Mouse (Mus musculus) CH12.LX (cell line): ENCODE data around the gene Dynlt3. TPM values are rescaled to one million over a fixed set of nuclear protein-coding genes. Genes with fewer than 3 reads are reported as not detected.
"Not testable (repeated sequence)": the region's sequence is repeated elsewhere in the genome, so short reads cannot be mapped to it uniquely, and the experiment has no call there.

Experiments
- DNase-seq: peaks from one replicate; pipeline ENCODE4 v3.0.0-alpha.2; 2013; ENCODE audit errors: extremely low read depth
- H3K27ac ChIP-seq: 2 replicates; pipeline ENCODE4 v1.5.1; 2012; ENCODE audit warnings: low read depth, mild to moderate bottlenecking, control low read depth, moderate library complexity; ENCODE audit not compliant: insufficient read depth
- H3K27me3 ChIP-seq: replicated peaks from 2 replicates; pipeline ENCODE3; 2012; ENCODE audit warnings: inconsistent platforms
- H3K36me3 ChIP-seq, 2 experiments: replicated peaks in 1 of 2; 2 replicates each; pipeline versions ENCODE3 to v1.6.1; 2012; ENCODE audit warnings: inconsistent platforms in 1 of 2, low read length in 1 of 2, mild to moderate bottlenecking in 1 of 2, mixed read lengths in 1 of 2, moderate library complexity in 1 of 2; ENCODE audit not compliant: control insufficient read depth in 1 of 2, insufficient read depth in 1 of 2
- H3K4me1 ChIP-seq, 2 experiments: 2 replicates each; pipeline ENCODE4 v1.6.1; 2012; ENCODE audit warnings: inconsistent platforms in 1 of 2, moderate library complexity in 1 of 2; ENCODE audit not compliant: insufficient read depth in 2 of 2, control insufficient read depth in 1 of 2
- H3K4me2 ChIP-seq: 2 replicates; pipeline ENCODE4 v1.6.1; 2012; ENCODE audit warnings: low read depth, mild to moderate bottlenecking, control low read depth; ENCODE audit not compliant: poor library complexity, insufficient read depth, severe bottlenecking
- H3K4me3 ChIP-seq, 3 experiments: fragments of 150-350 bp in 1 of 3; sonication (generic) in 1 of 3; replicated peaks in 1 of 3; 2 replicates each; pipeline versions ENCODE3 to v1.5.1; 2011 to 2012; ENCODE audit warnings: low read depth in 2 of 3, low read length in 2 of 3, mild to moderate bottlenecking in 2 of 3, moderate library complexity in 2 of 3, control low read depth in 1 of 3, improper control_type of control experiment in 1 of 3, inconsistent platforms in 1 of 3, mixed read lengths in 1 of 3; ENCODE audit not compliant: poor library complexity in 1 of 3
- H3K79me2 ChIP-seq: replicated peaks from 2 replicates; pipeline ENCODE4 v1.6.1; 2012; ENCODE audit warnings: mild to moderate bottlenecking, moderate library complexity; ENCODE audit not compliant: control insufficient read depth, poor library complexity, insufficient read depth, severe bottlenecking; ENCODE audit errors: extremely low read depth
- H3K9ac ChIP-seq: 2 replicates; pipeline ENCODE4 v1.6.1; 2012; ENCODE audit warnings: low read depth, mild to moderate bottlenecking, control low read depth, moderate library complexity; ENCODE audit not compliant: insufficient read depth
- H3K9me3 ChIP-seq: replicated peaks from 2 replicates; pipeline ENCODE3; 2012; ENCODE audit warnings: low read length, inconsistent platforms, mixed read lengths
- CHD1 ChIP-seq: IDR thresholded peaks from 2 replicates; pipeline ENCODE4 v1.6.1; 2012; ENCODE audit warnings: low read depth, low read length, improper control_type of control experiment, inconsistent platforms
- CHD2 ChIP-seq: IDR thresholded peaks from 2 replicates; pipeline ENCODE4 v1.6.1; 2011; ENCODE audit warnings: low read length, improper control_type of control experiment
- CTCF ChIP-seq, 2 experiments: IDR thresholded peaks in 1 of 2; conservative IDR thresholded peaks in 1 of 2; 2 replicates each; pipeline ENCODE4 v1.5.1; 2011 to 2012; ENCODE audit warnings: low read depth in 2 of 2, low read length in 2 of 2, improper control_type of control experiment in 1 of 2, inconsistent platforms in 1 of 2, mild to moderate bottlenecking in 1 of 2, moderate library complexity in 1 of 2
- E2F4 ChIP-seq: IDR thresholded peaks from 2 replicates; pipeline ENCODE4 v1.6.1; 2011; ENCODE audit warnings: low read depth, low read length, improper control_type of control experiment; ENCODE audit not compliant: insufficient replicate concordance
- ELF1 ChIP-seq: IDR thresholded peaks from 2 replicates; pipeline ENCODE4 v1.6.1; 2014; ENCODE audit warnings: low read depth, mild to moderate bottlenecking, inconsistent platforms, low read length, improper control_type of control experiment
- IRF4 ChIP-seq: IDR thresholded peaks from 2 replicates; pipeline ENCODE4 v1.6.1; 2014; ENCODE audit warnings: low read depth, mild to moderate bottlenecking, inconsistent platforms, low read length, improper control_type of control experiment
- JUN ChIP-seq: IDR thresholded peaks from 2 replicates; pipeline ENCODE4 v1.6.1; 2011; ENCODE audit warnings: low read depth, mild to moderate bottlenecking, low read length, improper control_type of control experiment, moderate library complexity; ENCODE audit not compliant: insufficient read depth
- JUND ChIP-seq: conservative IDR thresholded peaks from 2 replicates; pipeline ENCODE4 v1.6.1; 2011; ENCODE audit warnings: low read depth, low read length, improper control_type of control experiment
- KAT2A ChIP-seq: IDR thresholded peaks from 2 replicates; pipeline ENCODE4 v1.6.1; 2012; ENCODE audit warnings: low read length, improper control_type of control experiment, inconsistent platforms; ENCODE audit not compliant: insufficient replicate concordance
- MAFK ChIP-seq: IDR thresholded peaks from 2 replicates; pipeline ENCODE4 v1.6.1; 2011; ENCODE audit warnings: low read length, improper control_type of control experiment; ENCODE audit not compliant: insufficient replicate concordance
- MAX ChIP-seq: IDR thresholded peaks from 2 replicates; pipeline ENCODE4 v1.6.1; 2011; ENCODE audit warnings: low read length, improper control_type of control experiment
- MAZ ChIP-seq: IDR thresholded peaks from 2 replicates; pipeline ENCODE4 v1.6.1; 2012; ENCODE audit warnings: low read depth, mild to moderate bottlenecking, inconsistent platforms, low read length, improper control_type of control experiment, moderate library complexity
- MEF2A ChIP-seq: IDR thresholded peaks from 2 replicates; pipeline ENCODE4 v1.6.1; 2014; ENCODE audit warnings: low read depth, mild to moderate bottlenecking, inconsistent platforms, low read length, improper control_type of control experiment, borderline replicate concordance
- MYC ChIP-seq: IDR thresholded peaks from 2 replicates; pipeline ENCODE4 v1.6.1; 2011; ENCODE audit warnings: low read depth, mild to moderate bottlenecking, improper control_type of control experiment, low read length
- PAX5 ChIP-seq: IDR thresholded peaks from 2 replicates; pipeline ENCODE4 v1.6.1; 2012; ENCODE audit warnings: low read length, inconsistent platforms, mixed read lengths
- POLR2A ChIP-seq: IDR thresholded peaks from 2 replicates; pipeline ENCODE4 v1.6.1; 2011; ENCODE audit warnings: low read depth, mild to moderate bottlenecking, improper control_type of control experiment, low read length
- RAD21 ChIP-seq: IDR thresholded peaks from 2 replicates; pipeline ENCODE4 v1.6.1; 2011; ENCODE audit warnings: low read depth, mild to moderate bottlenecking, low read length, improper control_type of control experiment, moderate library complexity
- SIN3A ChIP-seq: IDR thresholded peaks from 2 replicates; pipeline ENCODE4 v1.6.1; 2012; ENCODE audit warnings: low read length, improper control_type of control experiment, inconsistent platforms
- SMC3 ChIP-seq: IDR thresholded peaks from 2 replicates; pipeline ENCODE4 v1.6.1; 2011; ENCODE audit warnings: low read depth, low read length, improper control_type of control experiment
- UBTF ChIP-seq: IDR thresholded peaks from 2 replicates; pipeline ENCODE4 v1.6.1; 2012; ENCODE audit warnings: low read depth, mild to moderate bottlenecking, inconsistent platforms, low read length, improper control_type of control experiment, moderate library complexity
- ZKSCAN1 ChIP-seq: IDR thresholded peaks from 2 replicates; pipeline ENCODE4 v1.6.1; 2012; ENCODE audit warnings: low read depth, inconsistent platforms, low read length, improper control_type of control experiment, borderline replicate concordance
- ZMIZ1 ChIP-seq: IDR thresholded peaks from 2 replicates; pipeline ENCODE4 v1.6.1; 2012; ENCODE audit warnings: low read depth, mild to moderate bottlenecking, inconsistent platforms, low read length, improper control_type of control experiment
- dilution Hi-C: fragments of 300-500 bp; cut with MboI; formaldehyde crosslinking; loops from 2 replicates; pipeline ENCODE4 v1.14.3; 2020; ENCODE audit warnings: low sequenced_read_pairs; ENCODE audit not compliant: extremely low pct_unique_long_range_greater_than_20kb, extremely low pct_ligation_motif_present
- in situ Hi-C: fragments of 300-500 bp; cut with MboI; formaldehyde crosslinking; loops from 3 replicates; pipeline ENCODE4 v1.14.3; 2019; ENCODE audit warnings: low sequenced_read_pairs, low pct_ligation_motif_present, low pct_unique_long_range_greater_than_20kb, mixed read lengths
- polyA plus RNA-seq: library from polyadenylated mRNA; unstranded; fragments of >175 nt; gene quantifications from 2 replicates; pipeline ENCODE4 v1.2.1, GENCODE M21; 2012; ENCODE audit warnings: low read depth; ENCODE audit not compliant: insufficient read length
- total RNA-seq, 2 experiments: library from RNA; depleted of rRNA; stranded (reverse); fragments of 300-350 nt in 1 of 2; fragments of >200 nt in 1 of 2; gene quantifications; 2 replicates each; pipeline ENCODE4 v1.2.3; 2012 to 2014

Gene Dynlt3
- total and polyA plus RNA-seq, 3 experiments, result 26.8 to 73.7 (median 40.0) TPM

GRCm38 (mm10) chrX:9671418-9671817 lies 8.6 kb upstream of the Dynlt3 start:
- no peak overlapping the region for H3K9ac ChIP-seq
- H3K79me2 ChIP-seq, result no peaks in the 10 kb centered on the region
- no peak overlapping the region for H3K4me2 ChIP-seq
- H3K27me3 ChIP-seq, result no peaks in the 10 kb centered on the region
- H3K27ac ChIP-seq, result no peak overlapping the region
- H3K9me3 ChIP-seq, result no peaks in the 10 kb centered on the region
- no peak for DNase-seq
- no peak overlapping the region for H3K4me3 ChIP-seq
- dilution Hi-C loops, result no loop called here
- TF ChIP-seq MAZ, result no peak
- TF ChIP-seq IRF4, result no peak
- no peak for TF ChIP-seq CHD1
- TF ChIP-seq ZKSCAN1, result no peak
- no peak for TF ChIP-seq SMC3
- no peak for TF ChIP-seq POLR2A
- TF ChIP-seq ELF1, result no peak
- no peak for TF ChIP-seq CHD2
- no peak for TF ChIP-seq JUN
- no peak for TF ChIP-seq RAD21
- TF ChIP-seq SIN3A, result no peak
- TF ChIP-seq MYC, result no peak
- no peak for TF ChIP-seq JUND
- TF ChIP-seq PAX5, result no peak
- no peak for TF ChIP-seq MAFK
- no peak for TF ChIP-seq MAX
- peaks cover 0 to 4% of the 10 kb centered on the region in 2 experiments; a peak in 1 of 4 replicates for H3K4me1 ChIP-seq
- no peaks in the 10 kb centered on the region for H3K36me3 ChIP-seq
- in situ Hi-C loops, result no loop called here

- dilution Hi-C loops, result no loop called here
- no peaks in the 10 kb centered on the region for H3K27me3 ChIP-seq
- H3K4me1 ChIP-seq, result no peaks in the 10 kb centered on the region
- peaks cover 23 to 52% of the 10 kb centered on the region in 2 experiments for H3K36me3 ChIP-seq
- no peak overlapping the region for H3K4me3 ChIP-seq
- no peak overlapping the region for H3K4me2 ChIP-seq
- H3K27ac ChIP-seq, result no peak overlapping the region
- TF ChIP-seq MAZ (no peak), KAT2A (no peak), MEF2A (no peak), ZMIZ1 (no peak), CTCF (conservative IDR thresholded peaks at IDR 0.05 in 1 of 2, IDR thresholded peaks at IDR 0.05 in 1 of 2; ENCODE audit: low read depth in 2 of 2, low read length in 2 of 2) (no peak), RAD21 (no peak), E2F4 (no peak), UBTF (no peak)
- TF ChIP-seq, all 38 proteins: peak for 0
- Histone ChIP-seq H3K9ac (no peak overlapping the region), H3K9me3 (no peaks in the 10 kb centered on the region), H3K79me2 (0 out of 2 replicates have a peak, but pooled peaks cover 1% of the 10 kb centered on the region)
- in situ Hi-C loops, result no loop called here
- no peak for DNase-seq
Observed at GRCm38 (mm10) chrX:9652806-9653205, 10.0 kb downstream of the Dynlt3 start.

- DNase-seq, H3K4me3 ChIP-seq, H3K4me2 ChIP-seq, H3K27ac ChIP-seq, H3K9me3 ChIP-seq, dilution Hi-C loops, in situ Hi-C loops, H3K9ac ChIP-seq, H3K27me3 ChIP-seq, H3K4me1 ChIP-seq, H3K79me2 ChIP-seq, H3K36me3 ChIP-seq: not testable (repeated sequence)
Observed at GRCm38 (mm10) chrX:9640594-9640993, 22.2 kb downstream of the Dynlt3 start.
